Mouse (Mus musculus) limb, embryonic 12.5 days (tissue): ENCODE results near the gene Opn1mw. TPM values are rescaled to one million over a fixed set of nuclear protein-coding genes. Genes with fewer than 3 reads are reported as not detected.
"Not testable (repeated sequence)": the region's sequence is repeated elsewhere in the genome, so short reads cannot be mapped to it uniquely, and the experiment has no call there.

Source experiments
- ATAC-seq: fragments of 200-750 bp; cut with Nextera tagmentation; 2 replicates; pipeline ENCODE4 v1.8.0; 2017; ENCODE audit warnings: low read depth, moderate TSS enrichment; ENCODE audit not compliant: insufficient number of reproducible peaks, insufficient read depth, low FRiP score, low TSS enrichment
- H3K27ac ChIP-seq: fragments of 300-500 bp; sonication (generic); 2 replicates; pipeline ENCODE4 v1.5.1; 2016; ENCODE audit warnings: mild to moderate bottlenecking, moderate library complexity
- H3K27me3 ChIP-seq: fragments of 300-500 bp; sonication (generic); 2 replicates; pipeline ENCODE4 v1.6.1; 2016; ENCODE audit warnings: mild to moderate bottlenecking, moderate library complexity
- H3K36me3 ChIP-seq: fragments of 300-500 bp; sonication (generic); 2 replicates; pipeline ENCODE4 v1.6.1; 2016; ENCODE audit warnings: mild to moderate bottlenecking, moderate library complexity
- H3K4me1 ChIP-seq: fragments of 300-500 bp; sonication (generic); replicated peaks from 2 replicates; pipeline ENCODE4 v1.6.1; 2016
- H3K4me2 ChIP-seq: fragments of 300-500 bp; sonication (generic); 2 replicates; pipeline ENCODE4 v1.6.1; 2016; ENCODE audit warnings: mild to moderate bottlenecking, moderate library complexity
- H3K4me3 ChIP-seq: fragments of 300-500 bp; sonication (generic); replicated peaks from 2 replicates; pipeline ENCODE4 v1.5.1; 2016; ENCODE audit warnings: mild to moderate bottlenecking
- H3K9ac ChIP-seq: fragments of 300-500 bp; sonication (generic); replicated peaks from 2 replicates; pipeline ENCODE4 v1.6.1; 2016; ENCODE audit warnings: mild to moderate bottlenecking, moderate library complexity
- H3K9me3 ChIP-seq: fragments of 300-500 bp; sonication (generic); 2 replicates; pipeline ENCODE4 v1.6.1; 2016; ENCODE audit warnings: mild to moderate bottlenecking, moderate library complexity
- WGBS: fragments of 180-500 bp; shearing (Covaris S2); methylation state at CpG from one replicate; pipeline ENCODE4 v1.1.7; 2016; 5-methylcytosine and 5-hydroxymethylcytosine counted together
- polyA plus RNA-seq: library from polyadenylated mRNA; unstranded; fragments of >200 nt; fragmentation: Nextera tagmentation; extraction: Ambion mirVana; gene quantifications from 2 replicates; pipeline ENCODE4 v1.2.1, GENCODE M21; 2016

Opn1mw gene
- polyA plus RNA-seq, 1 experiment from 2014 or later, result not detected

DNA sequence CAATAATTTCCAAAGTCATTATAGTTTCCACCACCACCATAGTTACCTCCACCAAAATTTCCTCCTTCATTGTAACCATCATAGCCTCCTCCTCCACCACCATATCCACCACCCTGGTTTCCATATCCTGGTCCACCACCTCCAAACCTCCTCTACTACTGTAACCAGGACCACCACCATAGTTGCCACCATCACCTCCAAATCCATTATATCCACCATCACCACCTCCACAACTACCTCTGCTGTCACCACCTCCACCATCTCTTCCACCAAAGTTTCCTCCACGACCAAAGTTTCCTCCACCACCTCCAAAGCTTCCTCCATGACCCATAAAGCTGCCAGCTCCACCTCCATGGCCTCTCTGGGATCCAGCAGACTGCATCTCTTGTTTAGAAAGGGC lies 8.0 kb downstream of the Opn1mw start, which contains the start of gene Mecp2:
Mecp2 (minus strand) TSS at position 101 of the 400 bp plus-strand sequence.
- H3K4me1 ChIP-seq, H3K9ac ChIP-seq, H3K9me3 ChIP-seq, H3K36me3 ChIP-seq, H3K4me3 ChIP-seq, ATAC-seq, H3K4me2 ChIP-seq, H3K27ac ChIP-seq, H3K27me3 ChIP-seq: not testable (repeated sequence)
- WGBS, result 32% methylated on average over 1 of the region's 1 CpGs

DNA sequence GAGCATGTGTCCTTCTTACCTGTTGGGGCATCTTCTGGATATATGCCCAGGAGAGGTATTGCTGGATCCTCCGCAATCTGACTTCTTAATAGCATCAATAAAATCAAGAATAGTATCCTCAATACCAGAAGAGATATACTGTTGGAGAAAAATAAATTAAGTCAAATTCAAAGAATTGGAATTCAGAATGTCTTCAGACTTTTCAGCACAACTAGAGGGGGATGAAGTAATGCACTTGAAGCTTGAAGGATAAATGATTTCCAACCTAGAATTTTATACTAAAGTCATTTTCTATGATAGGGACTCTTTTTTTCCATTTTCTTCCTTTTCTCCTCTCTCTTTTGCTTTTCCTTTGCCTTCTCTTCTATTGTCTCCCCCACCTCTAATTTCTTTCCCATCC lies 40.5 kb downstream of the Opn1mw start, which contains the start of gene Tex28:
Tex28 (minus strand) TSS at position 101 of the 400 bp plus-strand sequence.
- Histone ChIP-seq H3K27me3 (no peaks in the 10 kb centered on the region), H3K27ac (no peak within 1 kb of the TSS), H3K9ac (no peak within 1 kb of the TSS), H3K4me2 (no peak within 1 kb of the TSS), H3K9me3 (no peaks in the 10 kb centered on the region), H3K4me3 (no peak within 1 kb of the TSS), H3K36me3 (no peaks in the 10 kb centered on the region), H3K4me1 (no peaks in the 10 kb centered on the region)
- ATAC-seq, result no peak
- 96% methylated on average over 1 of the region's 1 CpGs for WGBS

DNA sequence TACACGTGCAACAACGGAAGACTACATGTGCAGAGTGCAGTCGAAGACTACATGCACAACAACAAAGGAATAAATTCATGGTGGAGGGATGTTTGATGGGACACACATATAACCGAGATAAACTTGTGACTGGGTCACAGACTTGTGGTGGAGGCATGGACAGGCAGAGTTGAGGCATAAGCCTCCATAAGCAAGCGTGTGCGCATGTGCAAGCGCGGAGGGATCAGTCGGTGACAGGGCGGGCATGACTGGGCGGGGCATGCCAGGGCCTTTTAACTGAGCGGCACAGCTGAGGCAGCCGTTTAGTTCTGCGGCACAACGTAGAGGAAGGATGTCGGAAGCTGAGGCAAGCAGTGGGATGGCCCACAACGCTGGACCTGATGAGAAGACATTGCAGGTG lies 49.7 kb downstream of the Opn1mw start, which contains the start of gene Tktl1:
Tktl1 (plus strand) TSS at position 301 of the 400 bp plus-strand sequence.
- WGBS, result 92% methylated on average over 17 of the region's 17 CpGs
- Histone ChIP-seq H3K36me3 (no peaks in the 10 kb centered on the region), H3K27me3 (0 out of 2 replicates have a peak, but pooled peaks cover 3% of the 10 kb centered on the region), H3K27ac (no peak within 1 kb of the TSS), H3K9ac (no peak within 1 kb of the TSS), H3K4me3 (no peak within 1 kb of the TSS), H3K4me1 (no peaks in the 10 kb centered on the region), H3K4me2 (no peak within 1 kb of the TSS), H3K9me3 (no peaks in the 10 kb centered on the region)
- ATAC-seq, result no peak

Other genes with a start within 250 kb of the Opn1mw start
- gene Avpr2, start 235.4 kb upstream of the Opn1mw start, polyA plus RNA-seq, result 0.14 and 0.25 TPM in 2 replicates
- gene L1cam, start 231.4 kb upstream of the Opn1mw start, polyA plus RNA-seq, result 0.93 and 1.7 TPM in 2 replicates
- gene Arhgap4, start 205.6 kb upstream of the Opn1mw start, polyA plus RNA-seq, result 2.7 and 3.7 TPM in 2 replicates
- 158 and 159 TPM in 2 replicates for gene Naa10, start 205.5 kb upstream of the Opn1mw start, polyA plus RNA-seq
- gene Renbp, start 196.6 kb upstream of the Opn1mw start, polyA plus RNA-seq, result 14.1 and 20.7 TPM in 2 replicates
- gene Hcfc1, start 161.1 kb upstream of the Opn1mw start, polyA plus RNA-seq, result 74.0 and 77.5 TPM in 2 replicates
- 66.5 and 69.3 TPM in 2 replicates for gene Irak1, start 103.5 kb upstream of the Opn1mw start, polyA plus RNA-seq
- gene Mecp2, start 7.9 kb downstream of the Opn1mw start, polyA plus RNA-seq, result 13.1 and 14.2 TPM in 2 replicates
- not detected in 2 replicates for gene Tex28, start 40.4 kb downstream of the Opn1mw start, polyA plus RNA-seq
- gene Tktl1, start 49.8 kb downstream of the Opn1mw start, polyA plus RNA-seq, result 0.08 and 0.19 TPM in 2 replicates
- gene Flna, start 122.4 kb downstream of the Opn1mw start, polyA plus RNA-seq, result 311 and 345 TPM in 2 replicates
- gene Emd, start 127.2 kb downstream of the Opn1mw start, polyA plus RNA-seq, result 21.3 and 25.4 TPM in 2 replicates
- 787 and 794 TPM in 2 replicates for gene Rpl10, start 143.3 kb downstream of the Opn1mw start, polyA plus RNA-seq
- 90.9 and 94.9 TPM in 2 replicates for gene Taz, start 154.4 kb downstream of the Opn1mw start, polyA plus RNA-seq
- 9.9 and 11.6 TPM in 2 replicates for gene Dnase1l1, start 154.9 kb downstream of the Opn1mw start, polyA plus RNA-seq
- gene Atp6ap1, start 169.6 kb downstream of the Opn1mw start, polyA plus RNA-seq, result 94.8 and 106 TPM in 2 replicates
- gene Gdi1, start 177.5 kb downstream of the Opn1mw start, polyA plus RNA-seq, result 228 and 276 TPM in 2 replicates
- gene Fam50a, start 185.6 kb downstream of the Opn1mw start, polyA plus RNA-seq, result 68.1 and 73.2 TPM in 2 replicates
- 27.1 and 27.3 TPM in 2 replicates for gene Plxna3, start 201.6 kb downstream of the Opn1mw start, polyA plus RNA-seq
- 107 and 122 TPM in 2 replicates for gene Lage3, start 226.2 kb downstream of the Opn1mw start, polyA plus RNA-seq
- 57.1 and 59.8 TPM in 2 replicates for gene Ubl4a, start 245.8 kb downstream of the Opn1mw start, polyA plus RNA-seq
- 14.4 and 14.8 TPM in 2 replicates for gene Slc10a3, start 245.9 kb downstream of the Opn1mw start, polyA plus RNA-seq